Mouse (Mus musculus) hindbrain, postnatal 0 days (tissue): ENCODE data around the gene Ihh. TPM values are rescaled to one million over a fixed set of nuclear protein-coding genes. Genes with fewer than 3 reads are reported as not detected.

ENCODE experiments used
- ATAC-seq: fragments of 200-750 bp; cut with Nextera tagmentation; 2 replicates; pipeline ENCODE4 v1.8.0; 2017; ENCODE audit warnings: mild to moderate bottlenecking, moderate TSS enrichment, moderate library complexity
- DNase-seq: peaks from one replicate; pipeline ENCODE4 v3.0.0-alpha.2; 2015; ENCODE audit warnings: low spot score
- H3K27ac ChIP-seq: fragments of 300-500 bp; sonication (generic); 2 replicates; pipeline ENCODE4 v1.5.1; 2014; ENCODE audit warnings: mild to moderate bottlenecking
- H3K27me3 ChIP-seq: fragments of 300-500 bp; sonication (generic); 2 replicates; pipeline ENCODE4 v1.6.1; 2014; ENCODE audit warnings: low read length, mixed read lengths; ENCODE audit not compliant: insufficient read depth
- H3K36me3 ChIP-seq: fragments of 300-500 bp; sonication (generic); 2 replicates; pipeline ENCODE4 v1.6.1; 2014; ENCODE audit warnings: low read length, mixed read lengths; ENCODE audit not compliant: insufficient read depth
- H3K4me1 ChIP-seq: fragments of 300-500 bp; sonication (generic); 2 replicates; pipeline ENCODE4 v1.6.1; 2014; ENCODE audit warnings: antibody characterized with exemption, low read length, mixed read lengths; ENCODE audit not compliant: insufficient read depth
- H3K4me2 ChIP-seq: fragments of 300-500 bp; sonication (generic); 2 replicates; pipeline ENCODE4 v1.6.1; 2014; ENCODE audit warnings: low read depth, mild to moderate bottlenecking, low read length, moderate library complexity, mixed read lengths
- H3K4me3 ChIP-seq: fragments of 300-500 bp; sonication (generic); 2 replicates; pipeline ENCODE4 v1.5.1; 2014; ENCODE audit warnings: low read length
- H3K9ac ChIP-seq: fragments of 300-500 bp; sonication (generic); replicated peaks from 2 replicates; pipeline ENCODE4 v1.6.1; 2014; ENCODE audit warnings: mild to moderate bottlenecking, low read length, moderate library complexity, mixed read lengths
- H3K9me3 ChIP-seq: fragments of 300-500 bp; sonication (generic); 2 replicates; pipeline ENCODE4 v1.6.1; 2016; ENCODE audit warnings: low read length, mixed read lengths
- CTCF ChIP-seq: IDR thresholded peaks from 2 replicates; pipeline ENCODE4 v1.5.1; 2016; ENCODE audit warnings: antibody characterized with exemption, control low read depth, low read depth
- WGBS: fragments of 180-500 bp; shearing (Covaris S2); extraction: QIAGEN DNeasy Blood & Tissue Kit; methylation state at CpG from one replicate; pipeline ENCODE4 v1.1.7; 2014; 5-methylcytosine and 5-hydroxymethylcytosine counted together
- polyA plus RNA-seq: library from polyadenylated mRNA; unstranded; fragments of >200 nt; fragmentation: Nextera tagmentation; extraction: Ambion mirVana; gene quantifications from 2 replicates; pipeline ENCODE4 v1.2.1, GENCODE M21; 2015
- total RNA-seq: library from RNA; depleted of rRNA; stranded (reverse); fragments of >200 nt; gene quantifications from 2 replicates; pipeline ENCODE4 v1.2.3, GENCODE M21; 2014

Gene Ihh
- total and polyA plus RNA-seq, 2 experiments from 2014 or later = 0.11 to 0.31 TPM

- Histone ChIP-seq H3K9ac (peak overlapping the region; percentile 29; the same call in 1 of the 2 replicates), H3K27ac (no peak overlapping the region)
These were observed 3.3 kb downstream of the Ihh start for GRCm38 (mm10) chr1:74947986-74948670.

DNA sequence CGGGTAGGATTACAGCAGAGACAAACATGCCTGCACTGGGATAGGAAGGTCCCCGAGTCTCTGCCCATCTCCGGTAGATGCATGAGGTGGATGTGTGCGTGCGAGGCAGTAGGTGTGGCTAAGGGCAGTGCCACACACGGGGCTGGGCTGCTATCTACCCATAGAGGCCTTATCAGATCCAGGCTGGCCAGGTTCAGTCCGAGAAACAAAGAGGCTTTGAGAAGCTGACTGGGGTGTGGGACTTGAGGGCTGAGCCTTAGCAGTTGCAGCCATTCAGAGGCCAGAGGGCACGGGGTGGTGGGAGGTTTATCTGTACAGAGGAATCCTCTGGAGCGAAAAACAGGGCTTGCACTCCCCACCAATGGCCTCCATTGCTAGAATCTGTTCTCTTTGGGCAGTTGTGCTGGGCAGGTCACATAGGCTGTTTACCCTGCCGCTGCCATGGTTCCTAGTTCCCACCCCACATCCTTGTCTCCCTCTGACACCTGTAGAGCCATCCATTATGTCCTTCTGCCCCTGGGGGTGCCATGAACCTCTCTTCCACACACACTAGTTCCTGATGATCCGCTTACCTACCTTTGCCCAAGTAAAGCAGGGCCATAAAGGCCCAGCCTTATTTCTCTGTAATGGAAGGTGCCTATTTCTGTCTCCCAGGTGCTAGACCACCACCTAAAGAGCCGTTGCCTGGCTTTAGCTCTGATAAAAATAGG is 9.7 kb downstream of the Ihh start:
- H3K27ac ChIP-seq = no peak overlapping the region
- no peak overlapping the region for H3K9ac ChIP-seq
- no peak overlapping the region for H3K4me3 ChIP-seq
- TF ChIP-seq CTCF = no peak
- H3K4me1 ChIP-seq = no peaks in the 10 kb centered on the region
- WGBS = 64% methylated on average over 12 of the region's 12 CpGs
- H3K4me2 ChIP-seq = no peak overlapping the region
- ATAC-seq (no peak), DNase-seq (no peak)
- H3K36me3 ChIP-seq = no peaks in the 10 kb centered on the region
- no peaks in the 10 kb centered on the region for H3K9me3 ChIP-seq
- peaks cover 9% of the 10 kb centered on the region; the same call in 1 of the 2 replicates for H3K27me3 ChIP-seq

More at GRCm38 (mm10) chr1:74947986-74948670, 3.3 kb downstream of the Ihh start:
- H3K4me1 ChIP-seq = peaks cover 12% of the 10 kb centered on the region
- no peaks in the 10 kb centered on the region for H3K36me3 ChIP-seq
- peak overlapping the region; percentile 53 for H3K4me2 ChIP-seq
- peak overlapping the region; percentile 27 for H3K4me3 ChIP-seq
- DNase-seq = peak; percentile 5
- peak; percentile 15; the same call in 1 of the 2 replicates for ATAC-seq
- H3K27me3 ChIP-seq = peaks cover 59% of the 10 kb centered on the region
- 1% methylated on average over 38 of the region's 41 CpGs for WGBS
- TF ChIP-seq CTCF = no peak
- H3K9me3 ChIP-seq = no peaks in the 10 kb centered on the region

- no peak overlapping the region for H3K4me2 ChIP-seq
- no peaks in the 10 kb centered on the region for H3K36me3 ChIP-seq
- no peak for ATAC-seq
- H3K27me3 ChIP-seq = peaks cover 5% of the 10 kb centered on the region; the same call in 1 of the 2 replicates
- no peaks in the 10 kb centered on the region for H3K4me1 ChIP-seq
- no peak overlapping the region for H3K9ac ChIP-seq
- no peak overlapping the region for H3K4me3 ChIP-seq
- H3K27ac ChIP-seq = no peak overlapping the region
- no peak for TF ChIP-seq CTCF
- DNase-seq = no peak
- WGBS = 6% methylated on average over 3 of the region's 3 CpGs
- H3K9me3 ChIP-seq = no peaks in the 10 kb centered on the region
These were observed 11.7 kb downstream of the Ihh start for GRCm38 (mm10) chr1:74939762-74940161.

DNA sequence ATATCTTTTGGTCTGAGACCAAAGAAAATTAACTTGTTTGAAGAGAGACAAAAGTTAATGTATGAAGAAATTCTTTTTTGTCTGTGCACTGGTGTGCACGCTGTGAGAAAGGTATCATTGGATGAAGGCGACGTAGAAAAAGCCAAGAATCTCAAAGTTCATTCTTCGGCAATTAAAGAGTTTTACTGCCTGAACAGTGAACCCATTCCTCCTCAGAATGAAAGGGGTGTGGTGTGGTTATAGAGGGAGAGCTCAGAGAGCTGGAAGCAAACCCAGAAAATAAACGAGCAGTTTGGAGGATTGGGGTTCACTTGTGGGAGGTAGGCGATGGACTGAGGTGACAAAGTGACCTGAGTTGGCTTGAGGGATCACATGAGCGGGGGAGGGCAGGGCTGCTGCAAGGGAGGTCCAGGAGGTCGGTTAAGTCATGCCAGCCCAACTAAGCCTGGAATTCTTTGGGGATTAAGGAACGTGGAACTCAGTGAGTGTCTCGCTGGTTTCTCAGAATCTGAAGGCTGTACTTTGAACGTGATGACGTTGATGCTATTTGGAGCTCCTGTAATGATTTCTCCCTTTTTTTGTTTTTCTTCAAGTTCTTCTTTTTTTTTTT is 15.1 kb downstream of the Ihh start:
- H3K4me3 ChIP-seq = no peak overlapping the region
- no peak for ATAC-seq
- DNase-seq = no peak
- no peak for TF ChIP-seq CTCF
- H3K27ac ChIP-seq = no peak overlapping the region
- H3K4me1 ChIP-seq = no peaks in the 10 kb centered on the region
- no peak overlapping the region for H3K9ac ChIP-seq
- no peaks in the 10 kb centered on the region for H3K36me3 ChIP-seq
- H3K4me2 ChIP-seq = no peak overlapping the region
- WGBS = 47% methylated on average over 12 of the region's 12 CpGs
- H3K9me3 ChIP-seq = no peaks in the 10 kb centered on the region
- peaks cover 10% of the 10 kb centered on the region for H3K27me3 ChIP-seq

- peak within 1 kb of the TSS; percentile 64 for H3K4me2 ChIP-seq
- H3K9ac ChIP-seq = no peak within 1 kb of the TSS
- under 1% methylated on average over 18 of the region's 18 CpGs for WGBS
- peaks cover 10% of the 10 kb centered on the region for H3K27me3 ChIP-seq
- no peaks in the 10 kb centered on the region for H3K36me3 ChIP-seq
- H3K9me3 ChIP-seq = no peaks in the 10 kb centered on the region
- TF ChIP-seq CTCF = no peak
- DNase-seq (peak; percentile 85), ATAC-seq (peak; percentile 72; the same call in 1 of the 2 replicates)
- no peak within 1 kb of the TSS for H3K27ac ChIP-seq
- H3K4me3 ChIP-seq = peak within 1 kb of the TSS; percentile 36
- H3K4me1 ChIP-seq = no peaks in the 10 kb centered on the region
These were observed 16.1 kb downstream of the Ihh start, which contains the start of gene Cfap65 for GRCm38 (mm10) chr1:74935402-74935801. Gene Cfap65 (minus strand): TSS chr1:74935599.

GRCm38 (mm10) chr1:74927621-74928296 is 23.7 kb downstream of the Ihh start:
- 86% methylated on average over 9 of the region's 9 CpGs for WGBS
- no peak for TF ChIP-seq CTCF
- H3K9me3 ChIP-seq = no peaks in the 10 kb centered on the region
- H3K4me1 ChIP-seq = no peaks in the 10 kb centered on the region
- H3K4me2 ChIP-seq = no peak overlapping the region
- no peak for ATAC-seq
- no peak overlapping the region for H3K9ac ChIP-seq
- no peak overlapping the region for H3K27ac ChIP-seq
- no peak for DNase-seq
- H3K4me3 ChIP-seq = no peak overlapping the region
- H3K27me3 ChIP-seq = no peaks in the 10 kb centered on the region
- no peaks in the 10 kb centered on the region for H3K36me3 ChIP-seq
